Comparison of ENCODE assay signal across 8 mouse cellular contexts in genomic region chr2:180583154-180583507, GRCm38 (mm10). TPM values are rescaled to one million over a fixed set of nuclear protein-coding genes. Genes with fewer than 3 reads are reported as not detected.
DNase-seq lines count a peak whose midpoint lies in the region; ATAC-seq and TF ChIP-seq lines count a peak whose summit lies in the region.

No protein-coding gene starts in this region.

- no peak overlapping the region for H3K27ac ChIP-seq in ES-Bruce4 (ENCODE audit: insufficient read depth, low read length)
- H3K27ac ChIP-seq in heart, embryonic 15.5 days = no peak overlapping the region
- H3K27ac ChIP-seq in liver, adult 2 months (replicated peaks; ENCODE audit: insufficient read depth, low read depth, low read length) = no peak overlapping the region; the same call in 1 of the 2 replicates

- no peak for TF ChIP-seq POLR2A in ES-Bruce4 (IDR thresholded peaks at IDR 0.05; ENCODE audit: insufficient read depth, low read length)
- no peak for TF ChIP-seq POLR2A in liver, adult 2 months (IDR thresholded peaks at IDR 0.05; ENCODE audit: extremely low read depth, insufficient read depth, low read length)

- no peaks in the 10 kb centered on the region for H3K9me3 ChIP-seq in ES-Bruce4 (replicated peaks; ENCODE audit: control insufficient read depth, insufficient read depth, low read length, poor library complexity, severe bottlenecking)
- H3K9me3 ChIP-seq in heart, embryonic 15.5 days (replicated peaks) = no peaks in the 10 kb centered on the region

- peaks cover 8% of the 10 kb centered on the region; the same call in 1 of the 2 replicates for H3K79me2 ChIP-seq in liver, adult 2 months (ENCODE audit: control insufficient read depth, insufficient read depth, low read length)

- TF ChIP-seq EP300 in ES-Bruce4 (IDR thresholded peaks at IDR 0.05; ENCODE audit: insufficient read depth, low read depth, low read length) = no peak

- H3K27me3 ChIP-seq in ES-Bruce4 (ENCODE audit: control insufficient read depth, insufficient read depth, low read length, poor library complexity, severe bottlenecking) = no peaks in the 10 kb centered on the region
- H3K27me3 ChIP-seq in heart, embryonic 15.5 days = peaks cover 8% of the 10 kb centered on the region; the same call in 1 of the 2 replicates
- H3K27me3 ChIP-seq in liver, adult 2 months (ENCODE audit: control insufficient read depth, insufficient read depth, low read length) = no peaks in the 10 kb centered on the region

- peak overlapping the region; percentile 75 for H3K4me3 ChIP-seq in ES-Bruce4 (ENCODE audit: low read depth, low read length)
- peak overlapping the region; percentile 80 for H3K4me3 ChIP-seq in heart, embryonic 15.5 days
- peak overlapping the region; percentile 96 for H3K4me3 ChIP-seq in liver, adult 2 months (ENCODE audit: insufficient read depth, low read depth, low read length)

- no peaks in the 10 kb centered on the region for H3K4me1 ChIP-seq in ES-Bruce4 (ENCODE audit: control insufficient read depth, insufficient read depth, low read length)
- peaks cover 18% of the 10 kb centered on the region for H3K4me1 ChIP-seq in heart, embryonic 15.5 days (replicated peaks)
- peaks cover 10% of the 10 kb centered on the region for H3K4me1 ChIP-seq in liver, adult 2 months (ENCODE audit: control insufficient read depth, insufficient read depth, low read length)

- peak overlapping the region; percentile 78 for H3K9ac ChIP-seq in ES-Bruce4 (ENCODE audit: low read depth, poor library complexity, severe bottlenecking)
- peak overlapping the region; percentile 90 for H3K9ac ChIP-seq in heart, embryonic 15.5 days
- peak overlapping the region; percentile 98 for H3K9ac ChIP-seq in liver, adult 2 months (ENCODE audit: low read depth, low read length)

- no peak for TF ChIP-seq CTCF in ES-Bruce4 (IDR thresholded peaks at IDR 0.05; ENCODE audit: low read depth, low read length)
- TF ChIP-seq CTCF in liver, adult 2 months (IDR thresholded peaks at IDR 0.05; ENCODE audit: low read depth, low read length) = no peak

- peaks cover 6% of the 10 kb centered on the region for H3K36me3 ChIP-seq in ES-Bruce4 (ENCODE audit: control insufficient read depth, insufficient read depth, low read length, poor library complexity, severe bottlenecking)
- peaks cover 21% of the 10 kb centered on the region for H3K36me3 ChIP-seq in heart, embryonic 15.5 days
- H3K36me3 ChIP-seq in liver, adult 2 months (ENCODE audit: control insufficient read depth, insufficient read depth, low read length) = no peaks in the 10 kb centered on the region

- H3K4me2 ChIP-seq in heart, embryonic 15.5 days = peak overlapping the region; percentile 81

- ATAC-seq in heart, embryonic 15.5 days (replicated peaks; ENCODE audit: insufficient number of reproducible peaks, insufficient read depth, low FRiP score, low read depth) = no peak; the same call in 1 of the 2 replicates

- peak; percentile 20 for DNase-seq in adrenal gland, adult 2 months
- DNase-seq in adrenal gland, adult 8-10 months = no peak
- peak; percentile 13 for DNase-seq in liver, adult 2 months (ENCODE audit: extremely low read depth, low read depth, low spot score)
- DNase-seq in spleen, postnatal 36 days (ENCODE audit: low spot score in 2 of 2) = peak; percentile 33 to 36
- DNase-seq in left cerebral cortex, adult 9 months (ENCODE audit: low spot score in 2 of 2) = no peak
- no peak for DNase-seq in ovary, postnatal 36 days (ENCODE audit: low spot score)

- WGBS in heart, embryonic 15.5 days = 24% methylated on average over 7 of the region's 7 CpGs
- WGBS in liver, adult 2 months = 13% methylated on average over 7 of the region's 7 CpGs

RNA-seq across cellular contexts. Expression of gene Mrgbp, which starts 2.0 kb away (rescaled TPM):
- total RNA-seq in adrenal gland, adult 2 months (2021) = 10 to 100 TPM; 17.0 to 17.8 TPM
- 19.3 and 21.3 TPM in 2 replicates for polyA plus RNA-seq in adrenal gland, adult 2 months (2012; rRNA removed)
- total RNA-seq in adrenal gland, adult 8-10 months (2022) = 10 to 100 TPM; 16.1 to 23.9 (median 20.1) TPM
- 20.3 and 22.3 TPM in 2 replicates for polyA plus RNA-seq in ES-Bruce4 (2011; ENCODE audit: insufficient read depth, insufficient read length, low read depth, missing spikeins)
- polyA plus RNA-seq in heart, embryonic 15.5 days (2015; fragmentation: Nextera tagmentation; extraction: Ambion mirVana) = 22.3 and 24.3 TPM in 2 replicates
- 4.8 and 4.9 TPM in 2 replicates for total RNA-seq in liver, adult 2 months (2014; rRNA removed)
- polyA plus RNA-seq in liver, adult 2 months (2012; rRNA removed) = 6.7 and 9.5 TPM in 2 replicates

RNA-seq across cellular contexts. Expression of gene Ogfr, which starts 5.9 kb away (rescaled TPM):
- total RNA-seq in adrenal gland, adult 2 months (2021) = 10 to 100 TPM; 36.0 to 41.5 TPM
- 23.6 and 24.5 TPM in 2 replicates for polyA plus RNA-seq in adrenal gland, adult 2 months (2012; rRNA removed)
- 10 to 100 TPM; 36.1 to 41.6 (median 40.6) TPM for total RNA-seq in adrenal gland, adult 8-10 months (2022)
- polyA plus RNA-seq in ES-Bruce4 (2011; ENCODE audit: insufficient read depth, insufficient read length, low read depth, missing spikeins) = 47.3 and 56.6 TPM in 2 replicates
- 42.6 and 51.1 TPM in 2 replicates for polyA plus RNA-seq in heart, embryonic 15.5 days (2015; fragmentation: Nextera tagmentation; extraction: Ambion mirVana)
- total RNA-seq in liver, adult 2 months (2014; rRNA removed) = 42.9 and 44.4 TPM in 2 replicates
- 23.1 and 29.1 TPM in 2 replicates for polyA plus RNA-seq in liver, adult 2 months (2012; rRNA removed)

RNA-seq across cellular contexts. Expression of gene Col9a3, which starts 14.5 kb away (rescaled TPM):
- under 1 TPM; 0.12 to 0.28 TPM for total RNA-seq in adrenal gland, adult 2 months (2021)
- 0.33 and 0.39 TPM in 2 replicates for polyA plus RNA-seq in adrenal gland, adult 2 months (2012; rRNA removed)
- total RNA-seq in adrenal gland, adult 8-10 months (2022) = under 1 TPM in 3 of 4 experiments, not detected in 1; 0.22 to 0.40 (median 0.35) TPM
- polyA plus RNA-seq in ES-Bruce4 (2011; ENCODE audit: insufficient read depth, insufficient read length, low read depth, missing spikeins) = 1.9 and 3.7 TPM in 2 replicates
- 12.7 and 30.0 TPM in 2 replicates for polyA plus RNA-seq in heart, embryonic 15.5 days (2015; fragmentation: Nextera tagmentation; extraction: Ambion mirVana)
- total RNA-seq in liver, adult 2 months (2014; rRNA removed) = 0.27 TPM in 1 of 2 replicates, not detected in the other
- polyA plus RNA-seq in liver, adult 2 months (2012; rRNA removed) = 0.12 and 0.14 TPM in 2 replicates

RNA-seq across cellular contexts. Expression of gene Tcfl5, which starts 59.4 kb away (rescaled TPM):
- total RNA-seq in adrenal gland, adult 2 months (2021) = not detected
- 0.20 TPM in 1 of 2 replicates, not detected in the other for polyA plus RNA-seq in adrenal gland, adult 2 months (2012; rRNA removed)
- not detected for total RNA-seq in adrenal gland, adult 8-10 months (2022)
- 34.4 and 37.5 TPM in 2 replicates for polyA plus RNA-seq in ES-Bruce4 (2011; ENCODE audit: insufficient read depth, insufficient read length, low read depth, missing spikeins)
- 0.05 and 0.10 TPM in 2 replicates for polyA plus RNA-seq in heart, embryonic 15.5 days (2015; fragmentation: Nextera tagmentation; extraction: Ambion mirVana)
- not detected in 2 replicates for total RNA-seq in liver, adult 2 months (2014; rRNA removed)
- polyA plus RNA-seq in liver, adult 2 months (2012; rRNA removed) = not detected in 2 replicates

Comparison
In these comparisons a context has a peak if more than half of its experiments do, and no peak if none do; other contexts are left out.
1. DNase-seq: peak in adrenal gland, adult 2 months (single experiment), liver, adult 2 months (single experiment) and spleen, postnatal 36 days (2 of 2); none in adrenal gland, adult 8-10 months (single experiment), left cerebral cortex, adult 9 months (0 of 2) and ovary, postnatal 36 days (single experiment).
2. Peak in every context shown above with its lines, with median percentiles within 50 percentile points of each other: H3K4me3 ChIP-seq and H3K9ac ChIP-seq.